Mouse (Mus musculus) spleen, adult 2 months (tissue): ENCODE results near the gene Hoxd4.

Source experiments
- CTCF ChIP-seq: fragments of 200-500 bp; IDR thresholded peaks from 2 replicates; pipeline ENCODE4 v1.5.1; 2011; ENCODE audit warnings: mild to moderate bottlenecking, inconsistent platforms; ENCODE audit not compliant: insufficient read depth, insufficient read length, insufficient replicate concordance; ENCODE audit errors: extremely low read depth
- POLR2A ChIP-seq: fragments of 200-500 bp; IDR thresholded peaks from 2 replicates; pipeline ENCODE4 v1.6.1; 2011; ENCODE audit warnings: low read depth, low read length, inconsistent platforms

DNA sequence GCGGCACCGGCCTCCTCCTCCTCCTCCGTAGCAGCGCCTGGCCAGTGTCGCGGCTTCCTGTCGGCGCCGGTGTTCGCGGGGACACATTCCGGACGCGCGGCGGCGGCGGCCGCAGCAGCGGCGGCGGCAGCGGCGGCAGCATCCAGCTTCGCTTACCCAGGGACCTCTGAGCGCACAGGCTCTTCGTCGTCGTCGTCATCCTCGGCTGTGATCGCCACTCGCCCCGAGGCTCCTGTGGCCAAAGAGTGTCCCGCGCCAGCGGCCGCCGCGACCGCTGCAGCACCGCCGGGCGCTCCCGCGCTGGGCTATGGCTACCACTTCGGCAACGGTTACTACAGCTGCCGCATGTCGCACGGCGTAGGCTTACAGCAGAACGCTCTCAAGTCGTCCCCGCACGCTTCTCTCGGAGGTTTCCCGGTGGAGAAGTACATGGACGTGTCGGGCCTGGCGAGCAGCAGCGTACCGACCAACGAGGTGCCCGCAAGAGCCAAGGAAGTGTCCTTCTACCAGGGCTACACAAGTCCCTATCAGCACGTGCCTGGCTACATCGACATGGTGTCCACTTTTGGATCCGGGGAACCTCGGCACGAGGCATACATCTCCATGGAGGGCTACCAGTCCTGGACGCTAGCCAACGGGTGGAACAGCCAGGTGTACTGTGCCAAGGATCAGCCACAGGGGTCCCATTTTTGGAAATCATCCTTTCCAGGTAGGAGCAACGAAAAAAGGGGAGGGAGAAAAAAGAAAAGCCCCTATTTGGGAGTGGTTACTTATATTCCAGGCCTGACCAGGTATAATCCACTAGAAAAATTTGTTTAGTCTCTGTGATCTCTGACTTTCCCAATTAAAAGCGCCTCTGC is 43.1 kb upstream of the Hoxd4 start:
- TF ChIP-seq CTCF (no peak), POLR2A (no peak)
